Mouse (Mus musculus): ENCODE results near the gene Ist1.

GRCm38 (mm10) chr8:109687248-109687647 lies 5.8 kb downstream of the Ist1 start:
- TF ChIP-seq CTCF (IDR thresholded peaks at IDR 0.05; ENCODE audit: low read depth) (no peak), EP300 (optimal IDR thresholded peaks at IDR 0.05) (no peak)
